Mouse (Mus musculus) heart, adult 2 months (tissue): ENCODE measurements at regions not wholly inside any gene's neighbourhood (a gene's known extent, or its start where the extent isn't known, plus 50 kb on each side); places are given as distances from the start of the nearest gene placed in this dataset.

Experiments used
- CTCF ChIP-seq: fragments of 200-600 bp; IDR thresholded peaks from 2 replicates; pipeline ENCODE4 v1.8.1; 2022; ENCODE audit warnings: antibody characterized with exemption, mild to moderate bottlenecking, moderate library complexity
- EP300 ChIP-seq: fragments of 200-500 bp; IDR thresholded peaks from 2 replicates; pipeline ENCODE4 v1.6.1; 2011; ENCODE audit warnings: low read depth, low read length, control low read depth; ENCODE audit not compliant: insufficient read depth
- POLR2A ChIP-seq: fragments of 200-500 bp; IDR thresholded peaks from 2 replicates; pipeline ENCODE4 v1.6.1; 2011; ENCODE audit warnings: mild to moderate bottlenecking, low read depth, low read length, control low read depth; ENCODE audit not compliant: insufficient read depth

- no peak for TF ChIP-seq CTCF
- peak; percentile 31; the same call in 1 of the 2 replicates for TF ChIP-seq POLR2A
- no peak for TF ChIP-seq EP300
Measured at GRCm38 (mm10) chr14:76695691-76696355, 139.1 kb upstream of the Serp2 start.
